Comparison of ENCODE assay signal across 7 mouse cellular contexts in the genomic region with DNA sequence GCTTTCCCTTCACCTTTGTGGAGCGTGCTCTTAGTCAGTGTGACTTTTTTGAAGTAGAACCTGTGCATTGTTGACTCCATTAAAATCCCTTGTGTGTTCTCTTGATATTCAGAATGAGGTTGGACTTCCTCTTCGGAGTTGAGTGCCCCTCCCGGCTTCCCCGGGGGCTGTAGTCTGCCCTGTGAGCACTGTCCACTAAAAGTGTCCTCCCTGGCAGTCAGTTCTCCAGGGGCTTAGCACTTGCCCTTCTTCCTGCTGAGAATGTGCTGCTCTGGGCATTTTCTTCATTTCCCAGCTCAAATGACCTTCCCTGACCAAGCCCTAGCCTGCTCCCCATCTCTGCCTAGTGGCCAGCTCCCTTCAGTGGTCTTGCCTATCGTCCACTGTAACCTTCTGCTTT.
"Had no signal": no experiment of that assay in that cellular context is flagged by ENCODE, and none has a peak within 500 bp of the region (broad histone marks: within the 10 kb centered on the region; RNA-seq: fewer than 3 reads in every experiment).

No protein-coding gene starts in this region.

- DNase-seq: layer of hippocampus, postnatal 36 days; liver, embryonic 13.5 days; lung, embryonic 14.5 days; retina, postnatal 1 day; right cerebral cortex, postnatal 25 days; spleen, adult 18-20 months; thymus, postnatal 25 days had no signal
